Mouse (Mus musculus): ENCODE results near the gene Lbhd2. TPM values are rescaled to one million over a fixed set of nuclear protein-coding genes. Genes with fewer than 3 reads are reported as not detected.

The Lbhd2 gene
- total RNA-seq, 2 experiments from 2014 or later, result 1.8 TPM; not detected in 1

GRCm38 (mm10) chr12:111396997-111397396, 9.6 kb upstream of the Lbhd2 start:
- DNase-seq (ENCODE audit: low spot score in 2 of 2), result no peak
- intact Hi-C loops (cut with DNase I), result no loop called here

GRCm38 (mm10) chr12:111401454-111402184, 5.0 kb upstream of the Lbhd2 start:
- intact Hi-C loops (cut with DNase I), result no loop called here

GRCm38 (mm10) chr12:111404880-111405279, 1.7 kb upstream of the Lbhd2 start:
- DNase-seq (ENCODE audit: low spot score in 2 of 2), result no peak
- intact Hi-C loops (cut with DNase I), result no loop called here

More at GRCm38 (mm10) chr12:111401454-111402184, 5.0 kb upstream of the Lbhd2 start:
- DNase-seq (ENCODE audit: low spot score in 2 of 2), result peak; percentile 85

DNA sequence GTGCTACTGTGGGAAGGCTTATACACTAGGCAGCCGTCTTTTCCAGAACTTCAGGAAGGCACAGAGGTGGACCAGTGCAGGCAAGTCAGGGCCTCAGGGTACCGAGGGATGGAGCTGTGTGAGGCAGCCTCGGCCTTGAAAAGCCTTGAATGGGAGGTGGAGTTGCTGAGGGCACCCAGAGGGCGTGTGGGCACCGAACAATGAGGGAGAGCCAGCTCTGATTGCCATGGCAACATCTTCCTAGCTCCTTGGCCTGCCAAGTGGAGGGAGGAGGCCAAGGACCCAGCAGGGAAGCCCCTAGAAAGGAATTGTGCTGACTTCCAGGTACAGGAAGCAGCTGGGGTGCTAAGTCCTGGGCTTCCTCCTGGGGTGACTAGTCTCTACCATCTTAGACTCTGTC, 3.0 kb downstream of the Lbhd2 start:
- intact Hi-C loops (cut with DNase I), result no loop called here
- peak in 1 of 2 experiments; percentile 28 for DNase-seq (ENCODE audit: low spot score in 2 of 2)

DNA sequence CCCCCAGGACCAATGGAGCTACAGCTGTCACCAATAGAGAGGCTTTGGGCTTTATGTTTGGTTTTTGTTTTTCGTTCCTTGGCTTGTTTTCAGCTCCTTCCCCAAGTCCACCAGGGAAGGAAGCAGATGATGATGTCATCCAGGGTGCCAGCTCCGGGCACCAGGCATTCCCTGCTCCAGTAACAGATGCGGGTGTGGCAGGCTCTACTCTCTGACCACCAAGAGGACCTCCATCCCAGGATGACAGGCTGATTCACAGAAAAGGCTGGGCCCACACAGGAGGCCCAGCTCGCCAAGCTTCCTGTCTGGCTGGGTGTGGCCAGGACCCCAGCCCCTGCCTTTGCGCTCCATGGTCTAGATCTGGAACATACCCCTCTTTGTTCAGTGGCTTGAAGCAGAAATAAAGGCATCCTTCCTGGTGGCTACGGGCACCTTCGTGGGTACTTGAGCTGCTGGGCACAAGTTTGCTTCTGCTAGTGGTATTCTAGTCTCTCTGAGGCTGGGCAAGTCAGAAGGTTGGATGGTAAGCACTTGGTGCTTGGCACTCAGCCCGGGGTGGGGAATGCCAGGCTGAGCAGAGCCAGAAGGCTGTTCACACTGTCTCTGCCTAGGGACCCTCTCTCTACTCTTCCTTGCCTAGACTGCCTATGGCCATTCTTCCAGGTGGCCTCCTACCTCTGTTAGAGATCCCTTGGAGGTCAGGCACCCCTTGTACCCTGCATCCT, 5.2 kb downstream of the Lbhd2 start:
- DNase-seq (ENCODE audit: low spot score in 2 of 2), result no peak
- intact Hi-C loops (cut with DNase I), result no loop called here

- DNase-seq (ENCODE audit: low spot score in 2 of 2), result no peak
- intact Hi-C loops (cut with DNase I), result no loop called here
Measured at GRCm38 (mm10) chr12:111412581-111413284, 6.1 kb downstream of the Lbhd2 start.

GRCm38 (mm10) chr12:111413300-111413699, 6.7 kb downstream of the Lbhd2 start:
- DNase-seq (ENCODE audit: low spot score in 2 of 2), result peak; percentile 89 to 90
- intact Hi-C loops (cut with DNase I), result no loop called here

DNA sequence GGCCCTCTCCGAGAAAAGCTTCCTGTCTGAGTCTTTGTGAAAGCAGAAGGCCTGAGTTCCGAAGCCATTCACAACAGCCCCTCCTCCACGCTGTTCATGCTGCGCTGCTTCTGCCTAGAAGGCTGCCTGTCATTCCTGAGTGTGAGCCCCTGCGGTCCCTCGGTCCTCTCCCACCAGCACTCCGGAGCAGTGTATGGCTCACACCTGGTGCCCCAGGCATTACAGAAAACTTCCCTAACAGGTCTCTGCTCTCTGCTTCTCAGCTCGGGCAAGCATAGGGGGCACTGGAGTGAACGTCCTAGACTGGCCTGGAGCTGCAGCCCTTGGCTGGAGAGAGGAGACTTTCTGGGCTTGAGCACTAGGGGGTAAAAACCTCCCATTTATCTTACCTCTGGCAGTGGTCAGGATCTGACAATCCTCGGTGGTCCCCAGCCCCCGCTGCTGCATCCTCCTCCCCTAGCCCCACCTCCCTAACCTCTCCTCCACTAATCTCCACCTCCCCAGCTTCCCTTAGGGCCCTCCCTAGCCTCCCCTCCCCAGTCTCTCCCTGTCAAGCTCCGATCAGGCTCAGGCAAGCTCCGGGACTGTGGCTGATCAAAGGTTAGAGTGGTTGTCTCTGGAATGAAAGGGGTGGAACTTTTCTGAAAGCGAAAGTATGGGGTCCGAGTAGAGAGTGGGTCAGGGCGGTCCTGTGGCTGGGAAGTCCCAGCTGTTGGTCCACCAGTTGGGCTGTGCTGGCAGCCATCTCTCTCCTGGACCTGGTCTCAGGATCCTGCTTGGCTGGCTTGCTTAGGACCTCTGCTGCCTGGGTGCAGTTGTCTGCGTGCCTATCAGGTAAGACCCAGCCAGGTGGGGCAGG, 10.5 kb downstream of the Lbhd2 start, which contains the start of gene Exoc3l4:
Gene Exoc3l4 (plus strand): TSS at position 97 of the 859 bp plus-strand sequence.
- no peak for DNase-seq (ENCODE audit: low spot score in 2 of 2)
- intact Hi-C loops (cut with DNase I), result no loop called here

- intact Hi-C loops (cut with DNase I), result loop anchor here (10.0 kb wide), 1 partner anchor 225 kb away; no protein-coding TSS in a partner anchor
- no peak for DNase-seq (ENCODE audit: low spot score in 2 of 2)
Measured at GRCm38 (mm10) chr12:111419918-111420317, 13.3 kb downstream of the Lbhd2 start.

DNA sequence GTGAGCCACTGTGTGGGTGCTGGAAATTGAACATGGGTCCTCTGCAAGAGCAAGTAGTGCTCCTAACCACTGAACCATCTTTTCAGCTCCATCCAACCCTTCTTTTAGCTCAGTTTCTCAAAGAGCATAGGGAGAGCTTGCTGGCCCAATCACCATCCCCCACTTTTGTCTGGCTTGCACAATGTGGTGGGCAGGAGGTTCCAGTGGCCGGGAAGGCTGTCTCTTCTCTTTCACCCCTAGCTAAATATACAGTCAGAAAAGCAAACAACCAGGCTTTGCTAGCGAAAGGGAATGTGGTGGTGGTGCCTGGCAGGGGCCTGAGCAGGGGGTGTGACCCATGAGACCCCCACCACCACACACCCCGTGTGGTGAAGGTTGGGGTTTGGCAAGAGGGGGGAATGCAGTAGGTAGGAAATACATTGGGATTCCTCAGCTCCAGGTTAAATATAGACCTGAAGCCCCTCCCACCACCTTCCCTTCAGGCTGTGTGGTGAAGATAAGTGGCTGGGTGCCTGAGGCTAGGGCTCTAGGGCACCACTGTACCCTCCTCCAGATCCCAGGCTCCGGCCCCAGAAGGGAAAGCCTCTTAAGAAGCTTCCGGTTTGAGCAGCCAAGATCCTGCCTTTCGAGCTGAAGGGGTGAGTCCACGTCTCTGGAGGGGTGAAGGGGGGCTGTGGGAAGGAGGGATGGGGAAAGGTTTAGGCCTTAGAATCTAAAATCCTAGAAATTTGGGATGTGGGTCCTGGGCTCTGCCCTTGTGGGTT, 14.5 kb downstream of the Lbhd2 start:
- intact Hi-C loops (cut with DNase I), result loop anchor here (10.0 kb wide), 1 partner anchor 224 kb away; no protein-coding TSS in a partner anchor
- DNase-seq (ENCODE audit: low spot score in 2 of 2), result no peak

DNA sequence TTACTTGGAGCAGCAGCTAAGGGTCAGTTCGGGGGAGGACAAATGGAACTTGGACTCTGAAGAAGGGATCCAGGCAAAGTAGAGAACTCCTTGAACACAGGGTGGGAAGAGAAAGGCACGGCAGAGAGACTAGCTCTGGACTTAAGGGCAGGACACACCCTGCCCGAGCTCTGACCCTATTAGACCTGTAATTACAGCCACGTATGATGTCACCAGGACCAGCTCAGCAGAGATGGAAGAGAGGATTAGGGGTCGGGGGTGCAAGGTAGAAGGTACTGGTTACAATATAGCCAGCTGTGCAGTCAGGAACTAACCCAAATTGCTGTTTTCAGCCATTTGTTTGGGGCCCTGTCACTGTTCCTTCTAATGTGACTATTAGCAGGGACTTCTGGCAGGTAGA, 16.2 kb downstream of the Lbhd2 start:
- no peak for DNase-seq (ENCODE audit: low spot score in 2 of 2)
- intact Hi-C loops (cut with DNase I), result loop anchor here (10.0 kb wide), 1 partner anchor 222 kb away; no protein-coding TSS in a partner anchor

DNA sequence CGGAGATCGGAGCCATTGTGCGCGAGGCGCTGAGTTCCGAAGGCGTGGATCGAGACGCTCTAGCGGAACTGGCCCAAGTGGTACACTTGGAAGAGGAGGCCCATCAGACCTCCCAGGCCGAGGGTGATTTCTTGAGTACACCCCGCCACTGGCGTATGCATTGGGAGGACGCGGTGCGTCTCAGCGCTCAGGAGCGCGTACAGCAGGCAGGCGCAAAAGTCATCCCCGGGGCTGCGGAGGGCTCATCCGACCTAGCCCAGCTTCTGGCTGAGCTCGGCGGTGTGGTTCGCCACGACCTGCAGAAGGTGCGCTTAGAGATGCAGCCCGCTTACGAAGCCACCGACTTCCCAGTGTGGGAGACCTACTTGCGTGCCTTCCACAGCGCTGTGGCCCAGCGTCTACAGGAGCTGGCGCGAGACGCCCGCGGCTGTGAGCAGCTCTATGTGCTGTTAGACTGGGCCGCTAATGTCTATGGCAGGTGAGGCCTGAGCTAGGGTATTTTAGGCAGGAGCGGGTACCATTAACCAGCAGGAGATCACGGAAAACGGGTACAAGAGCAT, 17.0 kb downstream of the Lbhd2 start:
- intact Hi-C loops (cut with DNase I), result loop anchor here (10.0 kb wide), 1 partner anchor 221 kb away; no protein-coding TSS in a partner anchor
- DNase-seq (ENCODE audit: low spot score in 2 of 2), result no peak

DNA sequence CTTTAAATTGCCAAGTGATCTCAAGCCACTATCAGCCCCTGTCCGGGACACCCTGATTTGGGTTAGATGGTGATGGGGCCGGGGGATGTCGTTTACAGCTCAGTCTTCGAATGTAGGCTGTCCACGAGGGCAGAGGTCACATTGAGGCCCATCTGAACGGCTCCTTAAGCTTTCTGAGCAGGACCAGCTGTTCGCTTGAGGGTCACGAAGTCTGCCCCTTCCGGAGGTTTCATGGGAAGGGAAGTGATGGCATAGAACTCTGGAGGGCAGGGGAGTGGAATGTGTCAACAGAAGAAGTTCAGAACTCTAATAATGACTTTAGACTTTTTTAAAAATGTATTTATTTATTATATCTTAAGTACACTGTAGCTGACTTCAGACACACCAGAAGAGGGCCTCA, 17.9 kb downstream of the Lbhd2 start:
- DNase-seq (ENCODE audit: low spot score in 2 of 2), result no peak
- intact Hi-C loops (cut with DNase I), result loop anchor here (10.0 kb wide), 1 partner anchor 220 kb away; no protein-coding TSS in a partner anchor

DNA sequence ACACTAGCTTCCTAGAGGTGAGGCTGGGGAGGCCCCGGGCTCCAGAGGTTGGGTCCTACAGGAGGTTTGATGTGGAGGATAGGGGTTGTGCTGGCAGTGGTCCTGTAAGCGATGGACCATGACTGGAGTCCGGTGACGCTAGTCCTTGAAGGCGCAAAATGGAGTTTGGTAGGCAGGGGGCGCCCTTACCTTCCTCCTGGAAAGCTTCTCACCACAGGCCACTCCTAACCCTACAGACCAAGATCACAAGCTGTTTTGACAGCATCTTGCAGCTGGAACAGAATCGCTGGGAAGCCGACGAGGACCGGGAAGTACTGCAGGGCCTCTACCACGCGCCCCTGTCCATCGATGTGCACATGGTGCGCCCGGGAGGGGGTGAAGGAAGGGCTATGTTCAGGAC, 18.6 kb downstream of the Lbhd2 start:
- DNase-seq (ENCODE audit: low spot score in 2 of 2), result peak; percentile 81 to 86
- intact Hi-C loops (cut with DNase I), result loop anchor here (5.0 to 10.0 kb wide), 2 partner anchors 77 to 220 kb away; no protein-coding TSS in a partner anchor

DNA sequence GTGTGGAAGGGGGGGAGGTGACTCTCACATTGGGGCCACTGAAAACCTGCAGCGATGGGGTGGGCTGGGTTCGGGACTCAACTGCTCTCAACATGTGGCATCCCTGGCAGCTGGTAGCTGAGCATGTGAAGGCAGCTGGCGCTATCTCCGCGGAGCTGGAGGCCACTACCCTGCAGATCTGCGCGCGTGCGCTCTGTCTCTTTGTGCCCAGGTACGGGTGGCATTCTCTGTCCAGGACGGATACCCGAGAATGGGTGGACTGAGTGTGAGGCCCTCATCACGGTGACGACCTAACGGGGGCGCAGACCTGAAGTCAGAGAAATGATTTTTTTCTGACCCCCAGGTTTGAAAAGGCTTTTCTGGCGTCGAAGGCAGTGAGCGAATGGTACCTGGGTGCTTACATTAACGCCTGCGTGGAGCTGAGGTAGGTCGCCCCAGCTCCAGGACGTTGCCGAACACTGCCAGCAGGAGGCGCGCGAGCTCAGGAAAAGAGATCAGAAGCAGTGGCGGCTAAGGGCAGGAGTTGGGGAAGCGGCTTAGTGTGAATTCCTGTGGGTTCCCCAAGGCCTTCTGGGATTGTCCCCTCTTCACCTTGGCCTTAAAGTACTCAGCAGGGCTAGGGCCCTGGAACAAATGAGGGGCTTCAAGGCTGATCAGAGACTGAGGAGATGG, 19.3 kb downstream of the Lbhd2 start:
- intact Hi-C loops (cut with DNase I), result loop anchor here (1.0 to 10.0 kb wide), 3 partner anchors 34 to 219 kb away; no protein-coding TSS in a partner anchor
- DNase-seq (ENCODE audit: low spot score in 2 of 2), result peak; percentile 87 to 94

DNA sequence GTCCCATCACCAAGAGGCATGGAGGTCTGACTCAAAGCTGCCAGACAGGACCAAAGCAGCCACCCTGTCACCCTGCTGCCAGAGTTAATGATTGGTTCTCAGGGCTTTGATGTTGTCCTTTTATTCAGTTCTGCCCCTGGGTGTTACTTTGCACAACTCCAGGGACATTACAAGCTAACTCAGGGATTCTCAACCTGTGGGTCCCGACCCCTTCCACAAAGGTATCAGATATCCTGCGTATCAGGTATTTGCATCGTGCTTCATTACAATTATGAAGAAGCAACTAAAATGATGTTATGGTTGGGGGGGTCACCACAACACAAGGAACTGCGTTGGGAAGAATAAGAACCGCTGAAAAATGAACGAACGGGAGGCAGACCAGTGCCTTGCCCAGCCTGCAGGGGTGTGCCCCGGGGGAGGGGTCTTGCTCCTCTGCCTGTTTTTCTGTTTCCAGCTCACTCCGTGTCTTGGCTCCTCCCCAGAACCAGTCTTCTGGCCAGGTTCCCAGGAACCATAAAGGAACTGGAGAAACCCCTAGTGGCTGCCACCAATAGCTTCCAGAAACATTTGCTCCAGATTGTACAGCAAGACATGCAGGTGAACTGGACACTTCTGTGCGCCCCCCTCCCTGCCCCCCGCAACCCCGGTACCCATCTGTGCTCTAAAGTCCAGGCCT, 21.0 kb downstream of the Lbhd2 start:
- no peak for DNase-seq (ENCODE audit: low spot score in 2 of 2)
- intact Hi-C loops (cut with DNase I), result loop anchor here (5.0 to 10.0 kb wide), 2 partner anchors 75 to 217 kb away; no protein-coding TSS in a partner anchor

All from left cerebral cortex, postnatal 14 days (tissue).